Mouse (Mus musculus): Measurements from ENCODE around the gene Pygo2. TPM values are rescaled to one million over a fixed set of nuclear protein-coding genes. Genes with fewer than 3 reads are reported as not detected.

Gene Pygo2
- polyA plus RNA-seq, 1 experiment from 2014 or later = 11.0 TPM

DNA sequence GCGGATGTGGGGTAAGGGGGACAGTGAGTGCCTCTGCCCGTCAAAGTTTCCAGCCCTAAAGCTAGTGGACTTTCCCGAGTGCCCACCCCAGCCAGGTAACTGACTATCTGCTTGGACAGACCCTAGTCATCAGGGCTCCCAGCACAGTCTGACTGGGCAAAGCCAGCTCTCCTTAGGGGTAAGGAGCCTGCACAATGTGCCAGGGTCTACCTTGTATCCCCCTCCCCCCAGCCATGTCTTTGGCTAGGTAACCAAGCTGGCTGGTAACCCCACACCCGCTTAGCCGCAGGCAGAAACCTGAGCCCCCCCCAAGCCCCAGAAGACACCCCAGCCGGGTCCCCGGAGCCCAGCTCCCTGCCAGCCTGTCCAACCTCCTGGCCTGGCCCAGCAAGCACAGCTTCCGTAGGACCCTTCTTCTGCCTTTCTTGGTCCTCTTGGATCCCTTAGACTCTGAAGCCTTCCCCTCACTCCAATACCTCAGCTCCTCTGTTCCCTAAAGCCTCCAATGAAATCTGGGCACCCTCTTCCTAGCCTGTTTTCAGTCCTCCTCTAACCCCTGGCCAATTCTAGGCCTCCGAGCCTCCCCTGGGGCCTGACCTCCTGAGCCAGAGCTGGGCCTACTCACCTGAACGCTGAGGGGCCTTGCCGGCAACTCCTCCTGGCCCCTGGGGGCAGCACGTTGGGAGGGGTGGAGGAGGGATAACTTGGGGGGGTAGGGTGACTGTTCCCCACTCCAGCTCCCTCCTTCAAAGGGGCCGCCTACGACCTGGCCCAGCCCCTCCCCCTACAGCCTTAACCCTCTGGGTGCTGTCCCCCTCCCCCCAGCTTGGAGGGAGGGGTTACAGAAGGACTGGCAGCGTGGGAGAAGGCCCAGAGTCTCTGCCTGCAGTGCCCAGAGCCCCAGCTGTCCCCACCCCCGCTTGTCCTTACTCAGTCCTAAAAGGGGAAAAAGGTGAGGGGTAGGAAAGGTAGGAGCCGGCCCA, 43.3 kb upstream of the Pygo2 start:
- Histone ChIP-seq H3K36me3 (no peaks in the 10 kb centered on the region), H3K9ac (peak overlapping the region; percentile 13), H3K4me1 (replicated peaks) (peaks cover 68% of the 10 kb centered on the region), H3K4me3 (replicated peaks) (peak overlapping the region; percentile 12), H3K9me3 (replicated peaks) (no peaks in the 10 kb centered on the region), H3K27ac (peak overlapping the region; percentile 38; the same call in 1 of the 2 replicates), H3K27me3 (peaks cover 12% of the 10 kb centered on the region), H3K4me2 (peak overlapping the region; percentile 32; the same call in 1 of the 2 replicates)
- no peak for DNase-seq
- 64% methylated on average over 17 of the region's 17 CpGs for WGBS (ENCODE audit: insufficient replicate concordance)
- ATAC-seq (ENCODE audit: low read depth) = no peak

DNA sequence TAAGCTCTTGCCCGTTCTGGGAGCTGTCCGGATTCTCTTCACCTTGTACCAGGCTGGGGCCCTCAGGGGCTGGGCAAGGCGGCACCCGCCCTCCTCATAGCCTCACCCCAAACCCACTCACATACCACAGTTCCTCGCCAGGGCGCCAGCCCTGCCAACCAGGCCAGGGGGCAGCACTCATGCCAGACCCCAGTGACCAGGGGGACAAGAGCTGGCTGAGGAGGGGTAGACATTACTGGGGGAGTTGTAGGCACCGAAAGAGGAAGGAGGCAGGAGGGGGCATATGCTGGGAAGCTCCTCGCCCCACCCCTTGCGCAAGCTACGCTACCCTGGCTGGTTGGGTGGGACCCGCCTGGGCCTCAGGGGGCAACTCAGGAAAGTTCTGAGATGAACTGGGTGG, 42.4 kb upstream of the Pygo2 start:
- Histone ChIP-seq H3K4me1 (replicated peaks) (peaks cover 77% of the 10 kb centered on the region), H3K27me3 (peaks cover 21% of the 10 kb centered on the region), H3K4me2 (peak overlapping the region; percentile 32), H3K36me3 (no peaks in the 10 kb centered on the region), H3K4me3 (replicated peaks) (peak overlapping the region; percentile 12; the same call in 1 of the 2 replicates), H3K27ac (no peak overlapping the region), H3K9ac (no peak overlapping the region), H3K9me3 (replicated peaks) (no peaks in the 10 kb centered on the region)
- 58% methylated on average over 11 of the region's 11 CpGs for WGBS (ENCODE audit: insufficient replicate concordance)
- ATAC-seq (ENCODE audit: low read depth) = no peak
- DNase-seq = no peak

DNA sequence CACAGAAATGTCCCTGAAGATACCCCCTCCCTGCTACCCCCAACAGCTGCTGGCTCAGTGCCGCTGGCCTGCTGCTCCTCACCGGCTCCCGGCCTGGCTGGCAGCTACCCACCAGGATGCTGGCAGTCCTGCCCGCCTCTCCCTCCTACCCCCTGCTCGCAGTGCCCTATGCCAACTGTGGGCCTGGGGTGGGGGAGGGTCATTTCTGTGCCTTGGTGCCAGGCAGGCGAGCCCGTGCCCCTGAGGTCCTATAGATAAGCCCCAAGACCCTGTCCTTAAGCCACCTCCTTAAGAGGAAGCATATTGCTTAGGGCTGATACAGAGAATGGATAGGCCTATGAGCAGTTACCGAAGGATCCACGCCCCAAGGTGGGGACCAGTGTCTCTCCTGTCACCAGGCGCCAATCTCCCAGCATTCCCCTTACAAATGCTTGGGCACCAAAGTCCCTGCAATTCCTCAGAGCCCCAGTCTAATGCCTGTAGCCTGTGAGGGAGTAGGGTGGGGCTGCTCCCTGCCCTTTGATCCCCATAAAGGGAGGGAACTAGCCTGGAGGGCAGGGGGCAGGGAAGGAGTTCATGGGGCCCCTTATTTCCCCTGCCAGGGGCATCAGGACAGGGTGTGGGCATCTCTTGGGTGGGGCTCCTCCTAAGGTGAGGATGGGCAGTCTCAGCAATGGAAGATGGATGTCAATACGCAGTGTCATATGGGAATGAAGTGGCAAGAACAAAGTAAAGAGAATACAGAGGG, 41.7 kb upstream of the Pygo2 start:
- H3K36me3 ChIP-seq = no peaks in the 10 kb centered on the region
- H3K4me1 ChIP-seq (replicated peaks) = peaks cover 81% of the 10 kb centered on the region
- no peak overlapping the region for H3K4me3 ChIP-seq (replicated peaks)
- no peaks in the 10 kb centered on the region for H3K9me3 ChIP-seq (replicated peaks)
- H3K4me2 ChIP-seq = peak overlapping the region; percentile 32
- no peak for ATAC-seq (ENCODE audit: low read depth)
- H3K27me3 ChIP-seq = peaks cover 25% of the 10 kb centered on the region
- whole genome bisulfite sequencing (ENCODE audit: insufficient replicate concordance) = 42% methylated on average over 11 of the region's 11 CpGs
- no peak for DNase-seq
- H3K9ac ChIP-seq = peak overlapping the region; percentile 29; the same call in 1 of the 2 replicates
- H3K27ac ChIP-seq = peak overlapping the region; percentile 37

DNA sequence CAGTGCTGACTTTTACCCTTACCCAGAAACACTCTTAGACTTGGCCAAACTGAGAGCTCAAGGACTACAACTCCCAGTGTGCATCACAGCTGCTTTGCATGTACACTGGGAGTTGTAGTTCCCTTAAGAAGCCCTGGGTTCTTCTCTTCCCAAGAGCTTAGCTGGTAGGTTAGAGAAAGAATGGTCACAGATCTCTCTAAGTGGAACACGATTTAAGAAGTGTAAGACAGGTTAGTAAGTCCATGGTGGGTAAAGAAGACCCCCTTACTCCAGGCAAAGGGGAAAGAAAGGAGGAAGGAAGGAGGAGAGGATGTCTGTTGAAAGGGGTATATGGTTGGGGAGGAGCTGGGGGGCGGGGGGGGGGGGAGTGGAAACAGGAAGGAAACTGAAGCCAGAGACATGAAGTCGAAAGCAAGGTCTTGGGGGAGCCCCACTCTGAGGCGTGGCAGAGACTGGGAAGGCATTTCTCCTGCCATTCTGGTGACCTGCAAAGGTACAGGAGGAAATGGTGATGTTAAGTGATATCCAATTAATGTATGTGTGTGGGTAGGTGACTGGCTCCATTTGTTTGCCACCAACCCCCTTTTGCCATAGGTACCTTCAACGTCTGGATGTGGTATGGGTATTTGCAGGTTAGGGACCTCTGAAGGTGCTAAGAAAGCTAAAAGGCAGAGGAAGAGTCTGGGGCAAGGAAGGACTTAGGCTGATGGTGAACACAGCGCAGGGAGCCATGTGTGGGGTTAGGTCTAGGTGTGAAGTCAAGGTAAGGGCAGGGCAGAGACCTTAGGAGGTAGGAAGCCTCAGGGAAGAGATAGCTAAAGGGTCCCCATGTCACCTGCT, 40.9 kb upstream of the Pygo2 start:
- Histone ChIP-seq H3K4me3 (replicated peaks) (no peak overlapping the region), H3K9me3 (replicated peaks) (no peaks in the 10 kb centered on the region), H3K4me2 (0 out of 2 replicates have a peak overlapping the region, but pooled peaks have one; percentile 12), H3K27me3 (peaks cover 25% of the 10 kb centered on the region), H3K4me1 (replicated peaks) (peaks cover 87% of the 10 kb centered on the region), H3K9ac (no peak overlapping the region), H3K36me3 (no peaks in the 10 kb centered on the region), H3K27ac (peak overlapping the region; percentile 69)
- WGBS (ENCODE audit: insufficient replicate concordance) = 26% methylated on average over 5 of the region's 6 CpGs
- DNase-seq (no peak), ATAC-seq (ENCODE audit: low read depth) (no peak)

DNA sequence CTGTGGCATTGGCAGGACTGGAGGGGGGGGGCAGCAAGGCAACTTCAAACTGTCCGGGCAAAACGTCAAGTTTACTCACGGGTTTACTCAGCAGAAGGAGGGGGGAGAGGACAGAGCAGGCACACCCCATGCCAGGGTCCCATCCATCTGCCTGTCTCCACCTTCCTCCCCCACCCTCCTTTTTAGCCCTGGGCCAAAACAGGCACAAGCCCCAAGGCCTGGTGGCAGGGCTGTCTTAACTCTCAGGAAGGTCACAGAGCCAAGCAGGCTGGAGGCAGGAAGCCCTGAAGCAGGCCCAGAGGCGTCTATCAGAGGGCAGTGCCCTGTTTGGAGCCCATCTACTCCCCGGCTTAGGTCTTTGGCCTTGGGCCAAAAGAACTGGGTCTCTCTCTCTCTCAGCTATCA, 39.9 kb upstream of the Pygo2 start:
- H3K4me2 ChIP-seq = peak overlapping the region; percentile 94
- peak overlapping the region; percentile 69 for H3K27ac ChIP-seq
- H3K9ac ChIP-seq = no peak overlapping the region
- 38% methylated on average over 5 of the region's 5 CpGs for WGBS (ENCODE audit: insufficient replicate concordance)
- H3K27me3 ChIP-seq = peaks cover 25% of the 10 kb centered on the region
- H3K4me1 ChIP-seq (replicated peaks) = peaks cover 91% of the 10 kb centered on the region
- H3K36me3 ChIP-seq = no peaks in the 10 kb centered on the region
- H3K4me3 ChIP-seq (replicated peaks) = no peak overlapping the region
- ATAC-seq (ENCODE audit: low read depth) (no peak), DNase-seq (no peak)
- H3K9me3 ChIP-seq (replicated peaks) = no peaks in the 10 kb centered on the region

DNA sequence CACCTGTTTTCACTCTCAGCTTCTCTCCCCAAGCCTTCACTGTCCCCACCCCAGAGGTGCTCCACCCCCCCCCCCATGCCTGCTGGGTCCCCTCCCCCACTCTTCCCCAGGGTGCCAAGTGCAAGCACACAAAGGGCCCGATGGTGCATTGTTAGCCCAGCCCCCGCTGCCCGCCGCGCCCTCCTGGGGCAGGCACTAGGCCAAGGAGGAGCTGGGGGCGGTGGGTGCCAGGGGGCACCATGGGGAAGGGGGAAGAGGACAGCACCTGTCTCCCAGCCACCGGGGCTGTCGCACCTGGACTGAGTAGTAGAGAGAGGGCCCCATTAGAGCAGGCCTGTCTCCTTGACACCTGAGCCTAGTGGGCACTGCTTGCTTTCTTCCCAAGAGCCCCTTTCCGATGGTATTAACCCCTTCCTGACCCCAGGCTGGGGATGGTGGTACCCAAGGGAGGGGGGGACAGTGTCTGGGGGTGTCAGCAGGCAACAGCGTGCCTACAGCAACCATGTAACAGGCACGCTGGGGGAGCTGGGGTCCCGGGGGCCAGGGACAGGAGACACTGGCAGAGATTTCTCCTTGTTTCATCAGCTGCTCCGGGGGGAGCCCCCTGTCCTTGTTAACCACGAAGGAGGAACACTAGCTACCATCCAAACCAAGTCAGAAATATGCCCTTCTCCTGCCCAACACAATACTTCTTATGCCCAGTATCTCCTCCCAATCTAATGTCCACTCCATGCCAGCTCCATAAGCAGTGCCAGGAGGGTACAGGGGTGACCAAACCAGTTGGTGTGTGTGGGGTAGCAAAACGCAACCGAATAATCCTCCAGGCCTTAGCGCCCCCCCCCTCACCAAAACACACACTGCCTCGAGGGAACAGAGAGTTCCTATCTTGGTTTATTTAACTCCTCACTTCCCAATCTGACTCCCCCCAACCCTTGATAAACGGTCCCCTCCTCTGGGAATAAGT, 39.0 kb upstream of the Pygo2 start:
- H3K27ac ChIP-seq = peak overlapping the region; percentile 69

DNA sequence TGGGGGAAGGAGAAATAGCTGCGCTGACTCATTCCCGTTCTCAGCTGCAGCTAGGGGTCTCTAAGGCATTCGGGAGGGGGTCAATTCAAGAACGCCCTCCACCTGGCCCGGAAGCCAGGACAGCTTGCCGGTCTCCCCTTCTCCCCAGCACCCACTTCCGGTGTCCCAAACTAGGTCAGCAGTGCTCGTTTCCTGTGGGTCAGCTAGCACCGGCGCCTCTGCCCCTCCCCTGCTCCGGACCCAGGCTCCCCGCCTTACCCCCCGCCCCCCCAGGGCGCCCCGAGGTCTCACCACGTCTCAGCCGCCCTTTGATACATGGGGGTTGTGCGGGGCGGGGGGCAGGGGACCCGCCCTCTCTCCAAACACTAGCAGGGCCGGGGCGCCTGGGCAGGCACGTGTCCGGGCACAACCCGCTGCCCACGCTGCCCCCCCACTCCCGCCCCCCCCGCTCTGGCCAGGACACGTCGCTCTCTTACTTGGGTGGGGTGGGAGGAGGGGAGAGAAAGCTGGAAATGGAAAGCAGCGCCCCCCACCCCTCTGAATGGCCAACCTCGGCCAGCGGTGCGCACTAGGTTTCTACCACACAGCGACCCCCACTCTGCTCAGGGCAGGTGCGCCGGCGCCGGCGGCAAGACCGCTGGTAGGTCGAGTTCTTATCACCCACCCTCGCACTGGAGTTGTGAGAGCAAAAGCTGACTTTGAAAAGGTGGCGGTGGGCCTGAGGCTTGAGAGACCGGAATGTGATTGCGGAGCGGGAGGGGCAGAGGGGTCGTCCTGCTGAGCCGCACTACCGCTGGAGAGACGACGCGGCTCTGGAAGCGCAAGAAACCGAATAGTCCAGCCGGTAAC, 38.1 kb upstream of the Pygo2 start:
- Histone ChIP-seq H3K4me3 (replicated peaks) (peak overlapping the region; percentile 65), H3K9ac (peak overlapping the region; percentile 68), H3K27ac (peak overlapping the region; percentile 69), H3K4me1 (replicated peaks) (peaks cover 94% of the 10 kb centered on the region), H3K4me2 (peak overlapping the region; percentile 94), H3K27me3 (peaks cover 31% of the 10 kb centered on the region), H3K9me3 (replicated peaks) (no peaks in the 10 kb centered on the region), H3K36me3 (no peaks in the 10 kb centered on the region)
- ATAC-seq (ENCODE audit: low read depth) (no peak), DNase-seq (no peak)
- 2% methylated on average over 52 of the region's 56 CpGs for whole genome bisulfite sequencing (ENCODE audit: insufficient replicate concordance)

More for the DNA sequence above, 39.0 kb upstream of the Pygo2 start:
- whole genome bisulfite sequencing (ENCODE audit: insufficient replicate concordance) = 31% methylated on average over 19 of the region's 19 CpGs
- Histone ChIP-seq H3K36me3 (no peaks in the 10 kb centered on the region), H3K4me1 (replicated peaks) (peaks cover 93% of the 10 kb centered on the region), H3K4me3 (replicated peaks) (peak overlapping the region; percentile 65), H3K4me2 (peak overlapping the region; percentile 94), H3K27me3 (peaks cover 31% of the 10 kb centered on the region), H3K9ac (peak overlapping the region; percentile 68), H3K9me3 (replicated peaks) (no peaks in the 10 kb centered on the region)
- no peak for ATAC-seq (ENCODE audit: low read depth)
- no peak for DNase-seq

DNA sequence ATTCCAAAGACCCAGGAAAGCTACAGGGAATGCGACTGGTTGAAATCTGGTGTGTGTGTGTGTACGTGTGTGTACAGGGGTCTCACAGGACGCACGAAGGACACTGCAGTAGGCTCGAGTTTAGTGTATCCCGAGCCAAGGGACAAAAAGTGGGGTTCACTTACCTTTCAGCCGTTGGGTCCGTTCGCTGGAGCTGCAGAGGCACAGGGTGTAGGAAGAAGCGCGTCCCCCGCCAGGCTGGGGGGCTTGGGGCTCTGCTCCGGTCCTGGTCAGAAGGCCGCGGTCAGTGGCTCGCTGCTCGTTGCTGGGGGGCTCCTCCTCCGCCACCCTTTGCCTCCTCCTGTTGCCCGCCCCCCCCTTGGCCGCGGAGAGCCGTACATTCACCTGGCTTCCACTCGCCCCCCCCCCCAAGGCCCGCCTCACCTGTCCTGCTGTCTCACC, 37.1 kb upstream of the Pygo2 start:
- H3K9ac ChIP-seq = peak overlapping the region; percentile 68
- H3K4me1 ChIP-seq (replicated peaks) = peaks cover 86% of the 10 kb centered on the region
- H3K4me2 ChIP-seq = peak overlapping the region; percentile 94
- under 1% methylated on average over 18 of the region's 24 CpGs for WGBS (ENCODE audit: insufficient replicate concordance)
- no peaks in the 10 kb centered on the region for H3K9me3 ChIP-seq (replicated peaks)
- H3K27ac ChIP-seq = peak overlapping the region; percentile 69
- no peaks in the 10 kb centered on the region for H3K36me3 ChIP-seq
- H3K27me3 ChIP-seq = peaks cover 31% of the 10 kb centered on the region
- ATAC-seq (ENCODE audit: low read depth) (no peak), DNase-seq (no peak)
- peak overlapping the region; percentile 65 for H3K4me3 ChIP-seq (replicated peaks)

DNA sequence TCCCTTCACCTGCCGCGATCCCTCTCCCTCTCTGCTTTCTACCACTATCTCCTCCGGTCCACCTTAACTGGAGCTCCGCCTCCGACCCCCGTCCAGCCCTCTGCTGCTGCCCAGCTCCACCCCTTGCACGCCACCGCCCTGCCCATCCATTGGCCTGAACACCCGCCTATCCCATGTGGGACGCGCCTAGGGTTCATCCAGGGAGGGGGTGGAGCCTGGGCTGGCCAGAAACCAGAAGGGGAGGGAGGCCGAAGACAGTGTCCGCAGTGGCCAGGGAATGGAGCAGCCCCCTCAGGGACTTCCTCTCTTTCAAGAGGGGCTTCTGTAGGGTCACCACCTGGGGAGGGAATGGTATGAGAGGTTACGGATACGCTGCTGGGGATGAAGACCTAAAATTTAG, 36.4 kb upstream of the Pygo2 start:
- Histone ChIP-seq H3K4me1 (replicated peaks) (peaks cover 78% of the 10 kb centered on the region), H3K4me3 (replicated peaks) (peak overlapping the region; percentile 65), H3K9me3 (replicated peaks) (no peaks in the 10 kb centered on the region), H3K27ac (peak overlapping the region; percentile 83), H3K27me3 (peaks cover 31% of the 10 kb centered on the region), H3K36me3 (no peaks in the 10 kb centered on the region), H3K9ac (peak overlapping the region; percentile 78), H3K4me2 (peak overlapping the region; percentile 94)
- WGBS (ENCODE audit: insufficient replicate concordance) = 0% methylated on average over 15 of the region's 15 CpGs
- peak; percentile 98 for DNase-seq
- ATAC-seq (ENCODE audit: low read depth) = peak; percentile 91

Measured in liver, embryonic 13.5 days (tissue).